Mouse (Mus musculus): ENCODE results near the gene Rex1bd. TPM values are rescaled to one million over a fixed set of nuclear protein-coding genes. Genes with fewer than 3 reads are reported as not detected.

The Rex1bd gene
- polyA plus RNA-seq, 1 experiment from 2014 or later: 172 TPM

DNA sequence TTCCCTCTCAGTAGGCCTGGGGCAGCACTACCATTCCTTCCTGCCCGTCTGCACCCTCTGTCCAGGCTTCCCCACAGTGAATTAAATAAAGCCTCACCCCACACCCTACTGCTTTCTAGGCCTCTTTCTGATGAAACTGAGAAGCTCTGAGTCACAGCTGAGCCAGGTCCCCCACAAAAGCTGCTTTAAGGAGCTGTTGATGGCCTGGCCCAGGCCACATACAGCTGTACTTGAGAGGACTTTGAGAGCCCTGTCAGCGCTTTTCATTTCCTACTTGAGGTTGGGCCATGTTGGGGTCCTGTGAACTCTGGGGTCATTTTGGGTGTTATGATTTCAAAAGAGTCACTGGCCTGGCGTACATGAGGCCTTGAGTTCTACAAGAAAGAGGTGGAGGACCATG, 28.7 kb upstream of the Rex1bd start:
- WGBS: 90% methylated on average over 3 of the region's 3 CpGs

DNA sequence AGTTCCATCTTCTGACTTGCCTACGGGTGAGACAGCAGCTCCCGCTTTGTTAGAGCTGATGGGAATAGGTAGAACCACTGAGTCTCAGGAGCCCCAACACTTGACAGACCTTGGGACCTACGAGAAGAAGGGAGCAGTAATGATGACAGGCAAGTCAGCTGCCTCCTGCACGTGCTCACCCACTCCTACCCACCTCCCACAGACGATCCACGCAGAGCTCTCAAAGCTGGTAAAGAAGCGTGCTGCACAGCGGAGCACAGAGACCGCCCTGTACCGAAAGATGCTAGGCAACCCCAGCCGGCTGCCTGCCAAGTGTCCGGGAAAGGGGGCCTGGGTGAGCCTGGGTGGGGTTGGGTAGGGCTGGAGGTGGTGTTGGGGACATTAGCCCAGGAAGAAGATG, 27.7 kb upstream of the Rex1bd start:
- Histone ChIP-seq H3K9me3 (ENCODE audit: control insufficient read depth, low read length) (no peaks in the 10 kb centered on the region), H3K27me3 (ENCODE audit: control insufficient read depth, insufficient read depth, low read length) (no peaks in the 10 kb centered on the region), H3K9ac (replicated peaks; ENCODE audit: low read depth, low read length) (no peak overlapping the region), H3K27ac (ENCODE audit: low read depth, low read length) (no peak overlapping the region), H3K4me1 (ENCODE audit: control insufficient read depth, insufficient read depth, low read length) (peaks cover 3% of the 10 kb centered on the region; the same call in 1 of the 2 replicates), H3K4me3 (ENCODE audit: low read depth, low read length) (no peak overlapping the region), H3K4me2 (ENCODE audit: low read depth, low read length) (no peak overlapping the region), H3K36me3 (ENCODE audit: control insufficient read depth, insufficient read depth, low read length) (peaks cover 44% of the 10 kb centered on the region)
- ATAC-seq (ENCODE audit: low read depth): no peak
- WGBS: 93% methylated on average over 12 of the region's 12 CpGs

More for the DNA sequence above, 28.7 kb upstream of the Rex1bd start:
- peaks cover 4% of the 10 kb centered on the region; the same call in 1 of the 2 replicates for H3K4me1 ChIP-seq (ENCODE audit: control insufficient read depth, insufficient read depth, low read length)
- no peak overlapping the region for H3K4me3 ChIP-seq (ENCODE audit: low read depth, low read length)
- no peak overlapping the region for H3K4me2 ChIP-seq (ENCODE audit: low read depth, low read length)
- peaks cover 40% of the 10 kb centered on the region for H3K36me3 ChIP-seq (ENCODE audit: control insufficient read depth, insufficient read depth, low read length)
- H3K9me3 ChIP-seq (ENCODE audit: control insufficient read depth, low read length): no peaks in the 10 kb centered on the region
- no peak overlapping the region for H3K27ac ChIP-seq (ENCODE audit: low read depth, low read length)
- no peak overlapping the region for H3K9ac ChIP-seq (replicated peaks; ENCODE audit: low read depth, low read length)
- ATAC-seq (ENCODE audit: low read depth): no peak
- no peaks in the 10 kb centered on the region for H3K27me3 ChIP-seq (ENCODE audit: control insufficient read depth, insufficient read depth, low read length)

DNA sequence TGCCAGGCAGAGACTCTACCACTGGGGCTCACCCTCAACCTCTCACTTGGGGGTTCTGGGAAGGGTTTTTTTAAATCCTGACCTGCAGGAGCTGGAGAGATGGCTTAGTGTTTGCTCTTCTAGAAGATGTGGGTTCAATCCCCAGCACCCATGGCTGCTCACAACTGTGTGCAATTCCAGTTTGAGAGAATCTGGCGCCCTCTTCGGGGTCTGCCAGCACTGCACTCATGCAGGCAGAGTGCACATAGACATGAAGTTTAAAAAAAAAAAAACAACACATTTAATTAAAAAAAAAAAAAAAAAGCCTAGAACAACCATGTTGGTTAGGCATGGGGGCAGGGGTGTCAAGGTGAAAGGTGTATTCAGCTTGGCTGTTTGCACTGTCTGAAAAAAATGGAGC, 23.8 kb upstream of the Rex1bd start:
- Histone ChIP-seq H3K27me3 (ENCODE audit: control insufficient read depth, insufficient read depth, low read length) (no peaks in the 10 kb centered on the region), H3K4me3 (ENCODE audit: low read depth, low read length) (no peak overlapping the region), H3K9me3 (ENCODE audit: control insufficient read depth, low read length) (no peaks in the 10 kb centered on the region), H3K36me3 (ENCODE audit: control insufficient read depth, insufficient read depth, low read length) (peaks cover 39% of the 10 kb centered on the region), H3K4me1 (ENCODE audit: control insufficient read depth, insufficient read depth, low read length) (peaks cover 15% of the 10 kb centered on the region), H3K4me2 (ENCODE audit: low read depth, low read length) (no peak overlapping the region), H3K9ac (replicated peaks; ENCODE audit: low read depth, low read length) (no peak overlapping the region), H3K27ac (ENCODE audit: low read depth, low read length) (no peak overlapping the region)
- 91% methylated on average over 2 of the region's 2 CpGs for WGBS
- ATAC-seq (ENCODE audit: low read depth): no peak

GRCm38 (mm10) chr8:70529741-70530161, 23.2 kb upstream of the Rex1bd start:
- H3K4me2 ChIP-seq (ENCODE audit: low read depth, low read length): no peak overlapping the region
- ATAC-seq (ENCODE audit: low read depth): no peak
- H3K9ac ChIP-seq (replicated peaks; ENCODE audit: low read depth, low read length): no peak overlapping the region
- peaks cover 15% of the 10 kb centered on the region for H3K4me1 ChIP-seq (ENCODE audit: control insufficient read depth, insufficient read depth, low read length)
- H3K36me3 ChIP-seq (ENCODE audit: control insufficient read depth, insufficient read depth, low read length): peaks cover 35% of the 10 kb centered on the region
- H3K9me3 ChIP-seq (ENCODE audit: control insufficient read depth, low read length): no peaks in the 10 kb centered on the region
- H3K27me3 ChIP-seq (ENCODE audit: control insufficient read depth, insufficient read depth, low read length): no peaks in the 10 kb centered on the region
- no peak overlapping the region for H3K27ac ChIP-seq (ENCODE audit: low read depth, low read length)
- 93% methylated on average over 3 of the region's 3 CpGs for WGBS
- no peak overlapping the region for H3K4me3 ChIP-seq (ENCODE audit: low read depth, low read length)

GRCm38 (mm10) chr8:70529299-70529698, 22.7 kb upstream of the Rex1bd start:
- 90% methylated on average over 5 of the region's 5 CpGs for WGBS
- no peak overlapping the region for H3K9ac ChIP-seq (replicated peaks; ENCODE audit: low read depth, low read length)
- no peak overlapping the region for H3K27ac ChIP-seq (ENCODE audit: low read depth, low read length)
- no peaks in the 10 kb centered on the region for H3K27me3 ChIP-seq (ENCODE audit: control insufficient read depth, insufficient read depth, low read length)
- no peak overlapping the region for H3K4me2 ChIP-seq (ENCODE audit: low read depth, low read length)
- H3K9me3 ChIP-seq (ENCODE audit: control insufficient read depth, low read length): no peaks in the 10 kb centered on the region
- H3K4me1 ChIP-seq (ENCODE audit: control insufficient read depth, insufficient read depth, low read length): peaks cover 15% of the 10 kb centered on the region
- H3K36me3 ChIP-seq (ENCODE audit: control insufficient read depth, insufficient read depth, low read length): peaks cover 33% of the 10 kb centered on the region
- no peak for ATAC-seq (ENCODE audit: low read depth)
- no peak overlapping the region for H3K4me3 ChIP-seq (ENCODE audit: low read depth, low read length)

DNA sequence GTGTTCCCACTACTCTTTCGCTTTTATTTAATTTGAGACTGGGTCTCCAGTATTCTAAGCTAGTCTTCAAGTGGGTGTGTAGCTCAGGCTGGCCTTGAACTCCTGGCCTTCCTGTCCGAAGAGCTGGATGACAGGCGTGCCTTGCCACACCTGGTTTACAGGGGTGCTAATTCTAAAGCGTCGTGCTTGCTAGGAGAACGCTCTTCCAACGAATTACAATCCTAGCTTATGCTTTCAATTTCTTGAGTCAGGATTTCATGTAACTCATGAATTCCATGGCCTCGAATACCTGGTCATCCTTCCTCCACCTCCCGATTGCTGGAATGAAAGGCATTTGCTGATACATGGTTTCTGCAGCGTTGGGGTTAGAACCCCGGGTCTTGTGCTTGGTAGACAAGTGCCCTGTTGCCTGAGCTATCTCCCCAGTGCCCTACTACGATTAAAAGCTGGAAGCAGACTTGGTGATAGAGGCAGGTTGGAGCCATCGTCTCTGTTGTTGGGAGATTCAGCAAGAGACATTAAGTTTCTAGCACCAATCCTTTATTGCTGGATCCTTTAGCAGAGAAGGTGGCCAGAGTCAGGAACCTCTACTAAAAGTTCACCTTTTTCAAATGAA, 21.7 kb upstream of the Rex1bd start:
- Histone ChIP-seq H3K4me2 (ENCODE audit: low read depth, low read length) (peak overlapping the region; percentile 90), H3K4me1 (ENCODE audit: control insufficient read depth, insufficient read depth, low read length) (peaks cover 15% of the 10 kb centered on the region), H3K4me3 (ENCODE audit: low read depth, low read length) (peak overlapping the region; percentile 79), H3K9me3 (ENCODE audit: control insufficient read depth, low read length) (no peaks in the 10 kb centered on the region), H3K27me3 (ENCODE audit: control insufficient read depth, insufficient read depth, low read length) (no peaks in the 10 kb centered on the region), H3K9ac (replicated peaks; ENCODE audit: low read depth, low read length) (peak overlapping the region; percentile 95), H3K27ac (ENCODE audit: low read depth, low read length) (peak overlapping the region; percentile 89), H3K36me3 (ENCODE audit: control insufficient read depth, insufficient read depth, low read length) (peaks cover 27% of the 10 kb centered on the region)
- WGBS: 37% methylated on average over 13 of the region's 13 CpGs
- no peak for ATAC-seq (ENCODE audit: low read depth)

- peak; percentile 95 for ATAC-seq (ENCODE audit: low read depth)
- Histone ChIP-seq H3K4me2 (ENCODE audit: low read depth, low read length) (peak within 1 kb of the TSS; percentile 90), H3K9me3 (ENCODE audit: control insufficient read depth, low read length) (no peaks in the 10 kb centered on the region), H3K4me1 (ENCODE audit: control insufficient read depth, insufficient read depth, low read length) (peaks cover 15% of the 10 kb centered on the region), H3K4me3 (ENCODE audit: low read depth, low read length) (peak within 1 kb of the TSS; percentile 79), H3K27me3 (ENCODE audit: control insufficient read depth, insufficient read depth, low read length) (no peaks in the 10 kb centered on the region), H3K27ac (ENCODE audit: low read depth, low read length) (peak within 1 kb of the TSS; percentile 89), H3K36me3 (ENCODE audit: control insufficient read depth, insufficient read depth, low read length) (peaks cover 23% of the 10 kb centered on the region), H3K9ac (replicated peaks; ENCODE audit: low read depth, low read length) (peak within 1 kb of the TSS; percentile 95)
- WGBS: under 1% methylated on average over 34 of the region's 61 CpGs
Observed at GRCm38 (mm10) chr8:70527512-70528181, 21.1 kb upstream of the Rex1bd start, which contains the start of the genes Fkbp8 and Kxd1. Gene Fkbp8, plus strand, starts transcription at chr8:70527724. Gene Kxd1, minus strand, starts transcription at chr8:70527956.

DNA sequence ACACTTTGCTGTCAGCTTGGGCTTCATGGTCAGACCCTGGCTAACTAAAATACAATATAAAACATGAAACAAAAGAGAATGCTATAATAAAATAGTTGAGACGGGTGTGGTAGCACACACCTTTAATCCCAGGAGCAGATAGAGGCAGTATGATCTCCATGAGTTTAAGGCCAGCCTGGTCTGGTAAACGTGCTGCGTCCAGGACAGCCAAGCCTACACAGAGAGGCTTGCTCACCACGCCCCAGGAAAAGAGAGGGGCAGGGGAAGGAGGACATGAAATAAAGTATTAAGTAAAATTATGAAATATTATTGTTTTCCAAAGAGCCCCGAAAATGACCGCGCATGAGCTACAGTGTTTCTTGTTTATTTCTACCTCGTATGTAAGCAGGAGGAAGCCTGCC, 20.6 kb upstream of the Rex1bd start:
- Histone ChIP-seq H3K4me1 (ENCODE audit: control insufficient read depth, insufficient read depth, low read length) (peaks cover 20% of the 10 kb centered on the region), H3K9me3 (ENCODE audit: control insufficient read depth, low read length) (no peaks in the 10 kb centered on the region), H3K27ac (ENCODE audit: low read depth, low read length) (peak overlapping the region; percentile 89; the same call in 1 of the 2 replicates), H3K36me3 (ENCODE audit: control insufficient read depth, insufficient read depth, low read length) (peaks cover 18% of the 10 kb centered on the region), H3K4me3 (ENCODE audit: low read depth, low read length) (peak overlapping the region; percentile 79), H3K9ac (replicated peaks; ENCODE audit: low read depth, low read length) (peak overlapping the region; percentile 95), H3K27me3 (ENCODE audit: control insufficient read depth, insufficient read depth, low read length) (no peaks in the 10 kb centered on the region), H3K4me2 (ENCODE audit: low read depth, low read length) (peak overlapping the region; percentile 90)
- no peak for ATAC-seq (ENCODE audit: low read depth)
- WGBS: 1% methylated on average over 8 of the region's 8 CpGs
